Mouse (Mus musculus): ENCODE measurements around the gene Stab1.

Gene Stab1

DNA sequence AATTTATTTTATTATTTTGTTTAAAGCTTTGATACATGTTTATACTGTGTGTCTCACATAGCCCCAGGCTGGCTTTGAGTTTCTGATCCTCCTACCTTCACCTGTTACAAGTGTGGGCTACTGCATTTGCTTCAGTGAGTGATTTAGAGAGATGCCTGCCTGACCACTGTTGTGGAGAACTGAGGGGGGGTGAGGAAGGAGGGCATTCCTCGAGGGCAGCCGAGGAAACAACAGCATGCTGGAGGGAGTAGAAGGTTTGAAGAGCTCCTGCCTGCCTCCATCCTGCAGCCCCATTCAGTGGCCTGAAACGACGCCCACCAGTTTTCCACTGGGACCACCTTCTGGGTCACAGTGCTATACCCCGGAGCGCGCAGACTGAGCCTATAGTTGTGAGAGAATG lies 3.0 kb downstream of the Stab1 start:
- DNase-seq (ENCODE audit: low spot score in 2 of 2): no peak

DNA sequence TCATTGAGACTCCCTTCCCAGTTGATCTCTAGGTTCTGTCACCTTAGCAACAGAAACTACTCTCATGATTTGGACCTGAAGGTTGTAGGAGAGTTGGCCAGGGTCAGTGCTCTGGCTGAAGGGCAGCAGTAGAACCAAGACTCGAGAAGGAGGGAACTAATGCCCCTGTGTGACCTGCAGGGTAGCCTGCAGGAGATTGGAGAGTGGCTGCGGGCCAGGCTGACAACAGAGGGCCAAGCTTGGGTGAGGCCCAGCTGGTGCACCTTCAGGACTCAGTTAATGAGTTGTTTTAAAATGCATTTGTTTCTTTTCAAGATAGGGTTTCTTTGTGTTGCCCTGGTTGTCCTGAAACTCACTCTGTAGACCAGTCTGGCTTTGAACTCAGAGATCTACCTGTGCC lies 3.4 kb downstream of the Stab1 start:
- DNase-seq (ENCODE audit: low spot score in 2 of 2): no peak

DNA sequence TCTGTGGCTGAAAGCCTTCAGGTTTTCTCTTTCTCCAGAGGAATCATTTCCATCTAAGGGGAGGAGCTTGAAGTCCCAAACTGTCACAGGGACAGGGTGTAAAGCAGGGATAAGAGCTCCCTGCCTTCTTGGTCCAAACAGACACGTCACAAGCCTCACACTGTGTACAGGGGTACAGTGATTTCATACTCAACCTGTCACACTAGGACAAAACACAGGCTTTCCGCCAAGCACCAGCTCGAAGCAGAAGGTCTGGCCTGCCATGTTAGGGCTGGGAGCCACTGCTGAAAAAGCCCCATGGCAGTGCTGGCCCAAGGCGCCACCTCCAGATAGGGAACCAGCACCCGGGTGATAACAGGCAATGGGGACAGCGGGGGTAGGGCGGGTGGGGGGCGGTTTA lies 4.4 kb downstream of the Stab1 start:
- DNase-seq (ENCODE audit: low spot score in 2 of 2): no peak

DNA sequence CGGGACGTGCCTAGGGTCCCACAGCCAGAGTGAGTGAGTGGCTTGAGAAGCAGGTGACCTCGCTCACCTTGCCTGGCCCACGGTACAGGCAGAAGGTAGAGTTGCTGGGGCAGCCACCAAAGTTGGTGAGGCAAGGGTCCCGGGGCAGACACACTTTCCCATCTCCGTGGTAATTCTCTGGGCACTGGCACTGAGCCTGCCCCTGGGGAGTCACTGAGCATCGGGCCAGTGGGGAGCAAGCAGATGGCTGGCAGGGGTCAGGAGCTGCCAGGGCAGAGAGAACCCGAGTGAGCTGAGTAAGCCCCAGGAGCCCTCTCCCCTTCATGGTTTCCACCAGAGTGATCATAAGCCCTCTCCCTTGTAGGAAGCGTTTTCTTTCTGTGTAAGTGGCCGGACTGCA lies 6.8 kb downstream of the Stab1 start:
- DNase-seq (ENCODE audit: low spot score in 2 of 2): no peak

DNA sequence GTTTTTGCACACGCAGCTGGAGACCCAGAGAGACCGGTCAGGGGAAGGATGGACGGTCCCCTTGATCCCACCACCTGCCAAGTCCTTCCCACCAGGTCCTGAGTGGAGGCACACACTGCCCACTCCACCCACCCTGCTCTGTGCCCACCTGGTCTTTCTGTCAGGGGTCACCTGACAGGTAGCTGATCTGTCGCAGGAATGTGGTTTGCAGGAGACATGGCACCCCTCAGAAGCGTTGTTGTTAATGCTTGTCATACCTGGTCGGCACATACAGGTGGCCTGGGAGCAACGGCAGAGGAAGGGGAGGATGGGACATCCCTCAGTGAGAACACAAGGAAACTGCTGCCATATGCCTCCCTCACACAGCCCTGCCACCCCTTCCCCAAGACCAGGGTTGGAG lies 7.2 kb downstream of the Stab1 start:
- no peak for DNase-seq (ENCODE audit: low spot score in 2 of 2)

DNA sequence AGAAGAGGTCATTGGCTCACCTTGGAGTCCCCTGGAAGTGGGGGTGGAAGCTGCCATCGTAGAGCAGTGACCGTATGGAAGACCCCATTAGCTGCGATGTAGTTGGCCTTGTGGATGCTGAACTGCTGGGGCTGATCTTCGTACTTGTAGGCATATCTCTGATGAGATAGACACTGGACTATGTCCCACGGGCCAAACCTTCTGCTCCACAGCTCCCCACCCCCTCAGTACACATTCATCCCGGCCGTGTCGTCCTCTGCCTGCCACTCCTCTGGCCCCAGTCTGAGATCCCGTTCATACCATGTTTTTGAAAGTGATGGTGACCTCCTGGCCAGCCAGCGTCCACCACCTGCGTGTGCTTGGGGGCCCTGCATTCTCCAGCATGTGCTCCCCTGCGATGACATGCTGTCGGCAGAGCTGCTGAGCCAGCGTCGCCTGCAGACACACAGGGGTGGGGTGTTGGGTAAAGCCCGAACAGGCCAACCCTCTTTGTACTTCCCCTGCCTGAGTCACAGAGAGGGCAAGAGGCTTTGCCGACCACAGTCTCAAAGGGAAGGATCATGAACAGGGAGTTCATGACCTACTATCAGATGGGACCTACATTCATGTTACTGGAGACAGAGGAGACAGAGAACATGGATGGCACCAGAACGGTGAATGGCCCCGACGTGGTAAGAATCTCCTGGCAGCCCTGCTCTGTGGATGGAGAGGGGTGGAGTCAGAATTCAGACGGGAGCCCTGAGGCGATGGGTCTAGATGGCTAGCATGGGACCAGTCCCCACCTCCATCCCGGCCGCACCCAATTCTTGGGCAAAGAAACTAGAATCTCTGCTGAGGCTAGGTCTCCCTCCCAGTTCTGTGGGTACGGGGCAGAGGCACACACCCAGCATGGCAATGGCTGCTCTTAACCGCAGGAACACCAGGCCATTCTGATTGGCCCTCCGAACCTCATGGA lies 8.0 kb downstream of the Stab1 start:
- no peak for DNase-seq (ENCODE audit: low spot score in 2 of 2)

DNA sequence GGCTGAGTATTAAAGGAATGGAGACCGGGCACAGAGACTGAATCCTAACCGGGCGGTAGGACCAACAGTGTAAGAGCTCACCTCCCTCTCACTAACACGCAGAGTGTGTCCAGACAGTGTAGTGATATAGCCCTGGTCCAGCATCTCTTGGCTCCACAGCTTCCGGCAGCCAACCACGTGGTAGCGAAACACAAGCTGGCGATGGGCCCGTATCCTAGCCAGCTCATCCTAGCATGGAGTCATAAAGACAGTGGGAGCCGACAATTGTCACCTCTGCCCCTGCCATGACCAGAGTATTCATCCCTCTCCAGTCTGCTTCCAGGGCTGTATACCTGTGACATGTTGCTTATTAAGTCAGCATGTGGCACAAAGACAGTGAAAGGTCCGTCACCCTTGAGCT lies 22.7 kb downstream of the Stab1 start:
- DNase-seq (ENCODE audit: low spot score in 2 of 2): no peak

DNA sequence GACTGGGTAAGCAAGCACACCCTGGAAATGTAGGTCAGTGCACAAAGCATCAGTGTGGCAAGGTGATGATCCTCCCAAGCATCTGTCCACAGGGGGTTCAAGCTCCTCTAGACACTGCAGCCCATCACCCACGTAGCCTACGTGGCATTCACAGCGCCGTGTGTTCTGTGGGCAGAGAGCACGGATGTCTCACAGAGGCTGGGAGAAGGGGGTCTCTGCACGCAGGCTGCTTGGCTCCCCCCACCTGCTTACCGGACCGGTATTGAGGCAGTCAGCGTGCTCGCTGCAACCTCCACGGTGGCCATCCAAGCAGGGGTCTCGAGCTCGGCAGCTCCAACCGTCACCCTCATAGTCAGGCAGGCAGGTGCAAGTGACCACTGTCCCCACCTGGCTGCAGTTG lies 27.4 kb downstream of the Stab1 start:
- no peak for DNase-seq (ENCODE audit: low spot score in 2 of 2)

DNA sequence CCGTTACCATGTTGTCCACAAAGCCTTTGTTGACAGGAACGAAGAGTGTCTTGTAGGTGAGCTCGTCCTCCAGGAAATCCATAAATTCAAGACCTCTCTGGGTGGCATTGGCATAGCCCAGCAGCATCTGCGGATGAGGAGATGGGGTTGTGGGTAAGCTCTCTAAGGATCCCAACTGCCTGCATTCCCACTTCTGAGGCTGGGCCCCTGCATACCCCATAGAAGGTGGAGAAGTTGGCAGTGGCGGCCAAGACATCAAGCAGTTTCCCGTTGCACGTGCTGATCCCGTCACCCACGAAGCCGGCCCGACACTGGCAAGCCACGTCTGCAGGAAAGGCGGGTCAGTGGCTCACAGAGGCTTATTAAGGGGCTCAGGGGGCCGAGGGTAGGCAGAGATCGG lies 28.3 kb downstream of the Stab1 start:
- no peak for DNase-seq (ENCODE audit: low spot score in 2 of 2)

DNA sequence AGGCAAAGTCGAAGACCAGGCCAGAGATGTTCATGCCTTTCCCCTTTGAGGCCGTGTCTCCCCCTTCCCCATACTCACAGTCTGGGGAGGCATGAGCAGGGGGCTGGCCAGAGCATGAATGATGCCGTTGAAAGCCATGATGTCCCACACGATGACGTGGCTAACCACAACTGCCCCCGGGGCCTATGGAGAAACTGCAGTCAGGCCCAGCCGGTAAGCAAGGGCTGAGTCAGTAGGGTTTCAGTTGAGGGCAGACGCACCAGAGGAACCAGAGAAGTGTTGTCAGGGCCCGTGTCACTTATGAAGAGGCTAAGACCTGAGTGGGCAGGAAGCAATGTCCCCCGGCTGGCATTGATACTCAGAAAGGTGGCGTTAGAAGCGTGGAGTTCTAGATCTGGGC lies 28.8 kb downstream of the Stab1 start:
- no peak for DNase-seq (ENCODE audit: low spot score in 2 of 2)

DNA sequence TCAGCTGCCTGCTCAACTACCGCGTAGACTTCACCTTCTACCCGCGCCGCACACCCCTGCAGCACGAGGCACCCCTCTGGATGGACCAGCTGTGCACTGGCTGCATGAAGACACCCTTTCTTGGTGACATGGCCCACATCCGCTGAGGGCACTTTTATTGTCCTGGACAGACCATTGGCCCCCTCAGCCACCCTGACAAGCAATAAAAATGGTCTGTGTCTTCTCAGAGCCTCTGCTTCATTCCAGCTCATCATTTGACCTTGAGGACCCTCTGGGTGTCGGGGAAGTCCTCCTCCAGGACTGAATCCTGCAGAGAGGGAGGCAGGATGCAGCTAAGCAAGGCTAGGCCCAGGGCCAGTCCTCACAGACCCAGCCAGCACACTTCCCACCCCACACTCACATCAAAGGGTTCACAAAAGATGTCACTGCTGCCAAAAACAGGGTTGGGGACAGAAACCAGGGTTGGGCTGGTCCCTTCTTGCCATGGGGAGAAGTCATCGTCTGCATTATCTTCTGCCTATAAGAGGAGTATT lies 29.5 kb downstream of the Stab1 start:
- no peak for DNase-seq (ENCODE audit: low spot score in 2 of 2)

DNA sequence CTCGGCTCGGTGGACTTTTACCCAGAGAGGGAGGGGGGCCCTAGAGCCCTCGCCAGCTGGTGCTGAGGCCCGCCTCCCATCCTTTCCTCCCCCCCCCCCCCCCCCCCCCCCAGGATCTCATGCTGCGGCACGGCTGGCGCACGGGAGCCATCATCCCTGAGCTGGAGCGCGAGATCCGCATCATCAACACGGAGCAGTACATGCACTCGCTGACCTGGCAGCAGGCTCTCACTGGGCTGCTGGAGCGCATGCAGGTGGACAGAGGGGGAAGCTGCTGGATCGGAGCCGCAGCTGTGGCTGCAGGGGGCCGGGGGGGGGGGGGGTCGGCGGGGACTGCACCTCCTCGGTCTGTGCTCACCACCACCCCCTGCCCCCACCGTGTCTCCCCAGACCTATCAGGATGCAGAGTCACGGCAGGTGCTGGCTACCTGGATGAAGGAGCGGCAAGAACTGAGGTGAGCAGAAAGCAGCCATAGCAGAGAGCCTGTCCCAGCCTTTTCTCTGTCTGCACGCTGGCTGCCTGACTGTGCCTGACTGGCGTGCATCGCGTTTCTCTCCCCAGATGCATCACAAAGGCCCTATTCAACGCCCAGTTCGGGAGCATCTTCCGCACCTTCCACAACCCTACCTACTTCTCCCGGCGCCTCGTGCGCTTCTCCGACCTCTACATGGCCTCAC lies 30.1 kb downstream of the Stab1 start:
- no peak for DNase-seq (ENCODE audit: low spot score in 2 of 2)

DNA sequence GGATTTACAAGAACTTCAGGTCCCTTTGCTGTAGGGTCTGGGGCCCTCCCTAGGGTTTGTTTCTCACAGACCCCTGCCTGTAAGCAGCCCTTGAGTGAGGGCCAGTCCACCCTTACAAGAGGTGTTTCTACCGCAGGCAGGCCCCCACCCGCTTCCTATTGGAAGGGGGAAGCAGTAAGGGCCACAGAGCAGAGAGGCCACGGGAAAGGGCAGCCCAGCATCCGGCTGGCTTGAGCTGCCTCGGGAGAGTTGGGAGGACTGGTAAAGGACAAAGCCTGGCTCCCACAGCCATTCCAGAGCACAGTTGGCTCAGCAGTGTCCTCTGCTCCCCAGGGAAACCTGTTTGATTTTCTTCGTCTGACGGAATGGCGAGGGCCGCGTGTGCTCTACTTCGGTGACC lies 30.6 kb downstream of the Stab1 start:
- DNase-seq (ENCODE audit: low spot score in 2 of 2): no peak

DNA sequence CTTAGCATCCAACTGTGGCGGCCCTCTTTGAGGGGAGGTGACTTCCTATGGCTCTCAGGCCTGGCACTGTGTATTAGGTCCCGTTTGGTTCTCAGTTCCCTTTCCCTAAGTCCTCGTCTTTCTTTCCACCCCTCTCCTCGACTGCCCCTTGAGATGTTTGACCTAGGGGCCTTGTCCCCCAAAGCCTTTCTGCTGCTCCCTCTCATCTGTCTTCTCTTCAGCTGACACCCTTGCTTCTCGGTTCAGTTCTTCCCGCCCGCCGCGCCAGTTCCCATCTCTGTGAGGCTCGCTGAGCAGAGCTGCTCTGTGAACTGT lies 31.2 kb downstream of the Stab1 start:
- no peak for DNase-seq (ENCODE audit: low spot score in 2 of 2)

DNA sequence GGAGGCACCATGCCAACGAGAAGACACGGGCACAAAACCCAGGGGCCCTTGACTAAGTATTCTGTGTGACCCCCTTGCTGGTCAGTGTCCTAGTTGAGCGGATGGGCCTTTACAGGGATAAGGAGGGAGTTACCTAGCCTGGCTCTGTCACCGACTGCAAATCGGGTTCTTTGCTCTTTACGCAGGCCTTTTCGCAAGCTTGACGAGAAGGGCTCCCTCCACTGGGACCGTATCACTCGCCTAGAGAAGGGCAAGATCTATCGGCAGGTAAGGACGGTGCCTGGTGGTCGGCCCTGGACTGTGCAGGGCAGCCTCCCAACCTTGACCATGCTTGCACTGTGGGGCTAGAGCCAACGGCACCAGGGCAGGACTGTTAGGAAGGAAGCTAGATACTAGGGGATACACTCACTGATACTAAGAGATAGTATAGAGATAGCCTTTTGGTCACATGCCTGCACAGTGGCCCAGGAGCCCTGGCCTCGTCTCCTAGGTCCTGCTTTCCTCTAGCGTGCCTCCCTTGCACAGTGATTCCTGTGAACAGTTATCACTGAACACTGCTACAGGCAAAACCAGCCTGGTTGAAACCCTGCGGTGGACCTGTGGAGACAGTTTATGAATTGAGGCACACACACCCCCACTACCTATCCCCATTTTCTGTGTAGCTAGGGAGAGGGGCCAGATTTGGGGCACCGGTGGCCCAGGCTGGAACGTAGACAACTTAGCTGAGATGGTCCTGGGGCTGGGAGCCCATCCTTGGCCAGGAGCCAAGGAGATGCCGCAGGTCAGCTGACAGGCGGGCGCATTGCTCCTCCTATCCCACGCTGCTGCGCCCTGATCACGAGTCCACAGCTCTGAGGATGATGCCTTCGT lies 31.8 kb downstream of the Stab1 start:
- DNase-seq (ENCODE audit: low spot score in 2 of 2): no peak

DNA sequence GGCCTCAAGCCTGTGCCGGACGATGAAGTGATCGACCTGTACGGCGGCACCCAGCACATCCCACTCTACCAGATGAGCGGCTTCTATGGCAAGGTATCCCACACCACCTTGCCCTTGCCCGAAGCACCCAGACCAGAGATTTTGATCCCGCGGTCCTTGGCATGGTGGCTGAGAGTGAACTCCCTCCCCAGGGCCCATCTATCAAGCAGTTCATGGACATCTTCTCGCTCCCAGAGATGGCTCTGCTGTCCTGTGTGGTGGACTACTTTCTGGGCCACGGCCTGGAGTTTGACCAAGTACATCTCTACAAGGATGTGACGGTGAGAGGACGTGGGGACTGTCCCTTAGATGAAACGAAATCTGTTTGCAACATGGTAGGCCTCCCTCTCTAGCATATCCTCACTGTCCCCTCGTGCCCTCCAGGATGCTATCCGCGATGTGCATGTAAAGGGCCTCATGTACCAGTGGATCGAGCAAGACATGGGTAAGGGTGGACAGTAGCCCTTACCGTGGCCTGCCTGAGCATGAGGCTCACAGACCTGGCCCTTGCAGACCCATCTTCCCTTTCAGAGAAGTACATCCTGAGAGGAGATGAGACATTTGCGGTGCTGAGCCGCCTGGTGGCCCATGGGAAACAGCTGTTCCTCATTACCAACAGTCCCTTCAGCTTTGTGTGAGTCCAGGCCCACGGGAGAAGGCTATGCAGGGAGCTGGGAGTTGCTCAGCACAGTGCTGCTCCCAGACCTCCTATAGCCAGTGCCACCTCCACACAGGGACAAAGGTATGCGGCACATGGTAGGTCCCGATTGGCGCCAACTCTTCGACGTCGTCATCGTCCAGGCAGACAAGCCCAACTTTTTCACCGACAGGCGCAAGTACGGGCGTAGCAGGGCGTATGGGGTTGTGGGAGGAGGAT lies 32.7 kb downstream of the Stab1 start:
- no peak for DNase-seq (ENCODE audit: low spot score in 2 of 2)

DNA sequence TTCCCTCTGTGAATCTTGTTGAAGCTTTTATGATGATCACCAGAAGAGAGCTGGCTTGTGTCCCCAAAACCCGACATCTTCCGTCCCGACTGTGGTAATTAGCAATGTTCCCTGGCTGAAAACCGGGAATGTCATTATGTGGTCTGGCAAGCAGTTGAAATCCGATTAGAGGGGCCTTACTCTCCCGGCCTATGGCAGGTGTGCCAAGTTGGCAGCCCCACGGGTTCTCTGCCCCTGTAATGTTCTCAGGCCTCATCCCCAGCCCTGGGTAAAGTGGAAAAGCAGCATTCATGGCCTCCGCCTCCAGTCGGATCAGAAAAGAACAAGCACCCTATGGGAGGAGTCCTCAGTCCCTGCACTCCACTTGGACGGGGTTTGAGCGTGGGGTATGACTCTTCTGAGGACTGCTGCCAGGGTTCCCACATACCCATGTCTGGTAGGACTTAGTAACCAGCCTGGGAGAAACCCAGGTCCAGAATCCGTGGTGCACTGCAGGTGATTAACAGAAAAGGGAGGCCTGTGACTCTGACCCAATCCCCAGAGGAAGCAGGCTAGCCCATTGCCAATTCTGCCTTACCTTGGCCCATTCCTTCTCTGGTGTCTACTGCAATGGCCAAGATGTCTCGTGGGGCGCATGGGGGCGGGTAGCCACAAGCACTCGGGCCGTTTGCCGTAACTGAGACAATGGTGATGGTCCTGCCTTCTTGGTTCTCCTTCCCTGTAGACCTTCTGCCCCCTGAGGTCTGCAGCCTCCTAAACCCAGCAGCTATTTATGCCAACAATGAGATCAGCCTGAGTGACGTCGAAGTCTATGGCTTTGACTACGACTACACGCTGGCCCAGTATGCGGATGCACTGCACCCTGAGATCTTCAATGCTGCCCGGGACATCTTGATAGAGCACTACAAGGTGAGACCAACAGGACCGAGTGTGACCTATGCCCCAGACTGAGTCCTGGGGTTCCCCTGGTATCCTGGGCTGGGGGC lies 34.1 kb downstream of the Stab1 start:
- DNase-seq (ENCODE audit: low spot score in 2 of 2): no peak

DNA sequence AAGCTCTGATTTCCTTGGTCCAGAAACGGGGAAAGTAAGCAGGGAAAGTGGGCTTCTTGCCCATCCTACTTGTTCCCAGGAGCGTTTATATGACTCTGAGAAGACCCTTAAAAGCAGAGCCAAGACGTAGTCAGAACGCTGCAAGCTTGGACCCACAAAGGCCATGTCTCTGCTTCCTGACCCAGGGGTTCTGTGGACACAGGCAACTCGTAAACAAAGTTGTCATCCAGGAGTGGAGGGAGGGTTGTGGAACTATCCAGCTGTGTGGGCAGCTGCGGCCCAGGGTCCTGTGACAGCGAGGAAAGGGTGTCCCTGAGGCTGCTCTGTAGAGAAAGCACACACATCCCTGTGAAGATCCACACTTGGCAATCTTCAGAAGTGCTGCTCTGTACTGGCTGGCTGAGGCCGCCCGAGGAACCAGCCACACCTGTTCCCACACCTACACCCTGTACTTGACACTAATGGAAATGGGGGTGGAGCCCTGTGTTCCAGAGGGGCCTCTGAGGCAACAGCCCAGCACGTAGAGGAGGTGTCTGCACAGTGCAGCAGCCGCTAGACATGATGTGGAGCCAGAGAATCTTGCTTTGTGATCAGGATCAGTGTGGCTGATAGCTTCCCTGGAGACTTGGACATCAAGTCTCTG lies 35.3 kb downstream of the Stab1 start:
- DNase-seq (ENCODE audit: low spot score in 2 of 2): no peak

DNA sequence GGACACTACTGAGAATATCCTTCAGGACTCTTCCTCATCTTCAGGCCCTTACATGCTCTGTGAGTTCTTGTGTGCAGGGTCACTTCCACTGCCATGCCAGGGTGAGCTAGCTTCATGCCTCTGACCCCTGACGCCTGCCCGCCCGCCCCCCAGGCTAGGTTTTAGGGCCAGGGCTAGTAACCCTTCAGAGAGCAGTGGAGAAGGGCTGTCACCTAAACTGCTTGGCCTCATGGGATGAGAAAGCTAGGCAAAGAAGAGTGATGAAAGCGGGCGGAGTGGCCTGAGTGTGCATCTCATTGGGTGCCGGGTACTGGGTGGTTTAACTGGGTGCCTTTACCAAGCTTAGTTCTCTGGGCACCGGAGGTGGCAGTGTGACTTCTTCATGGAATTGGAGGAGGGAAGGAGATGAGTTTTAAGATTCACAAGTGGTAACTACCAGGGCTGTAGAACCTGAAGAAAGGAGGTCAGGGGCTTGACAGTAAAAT lies 35.9 kb downstream of the Stab1 start:
- no peak for DNase-seq (ENCODE audit: low spot score in 2 of 2)

Measured in frontal cortex, postnatal 36 days (tissue).